Mouse (Mus musculus): ENCODE results near the gene Mmgt1. TPM values are rescaled to one million over a fixed set of nuclear protein-coding genes. Genes with fewer than 3 reads are reported as not detected.
A peak's percentile ranks its signal among the peaks of the same experiment; 100 is the strongest.

Mmgt1 gene
- polyA plus RNA-seq (2015; fragmentation: Nextera tagmentation; extraction: Ambion mirVana) = 23.8 and 25.1 TPM in 2 replicates

- 0 out of 2 replicates have a peak within 1 kb of the TSS, but pooled peaks have one; percentile 51 for H3K27ac ChIP-seq
- H3K4me2 ChIP-seq = peak within 1 kb of the TSS; percentile 60
- H3K36me3 ChIP-seq = no peaks in the 10 kb centered on the region
- WGBS = 23% methylated on average over 44 of the region's 44 CpGs
- peak; percentile 98 for ATAC-seq (ENCODE audit: insufficient number of reproducible peaks, insufficient read depth, low FRiP score, low TSS enrichment, low read depth)
- H3K27me3 ChIP-seq = no peaks in the 10 kb centered on the region
- H3K4me3 ChIP-seq = peak within 1 kb of the TSS; percentile 64
- H3K9me3 ChIP-seq = no peaks in the 10 kb centered on the region
- peak within 1 kb of the TSS; percentile 84 for H3K9ac ChIP-seq
- no peaks in the 10 kb centered on the region for H3K4me1 ChIP-seq
Measured at GRCm38 (mm10) chrX:56597887-56598640, at the start of gene Mmgt1. Gene Mmgt1 (minus strand): TSS chrX:56598069.

GRCm38 (mm10) chrX:56640066-56640465 lies 42.2 kb upstream of the Mmgt1 start:
- WGBS = 15% methylated on average over 1 of the region's 1 CpGs
- H3K36me3 ChIP-seq = 0 out of 2 replicates have a peak, but pooled peaks cover 4% of the 10 kb centered on the region
- H3K4me1 ChIP-seq = no peaks in the 10 kb centered on the region
- no peak overlapping the region for H3K4me2 ChIP-seq
- no peak overlapping the region for H3K9ac ChIP-seq
- no peak for ATAC-seq (ENCODE audit: insufficient number of reproducible peaks, insufficient read depth, low FRiP score, low TSS enrichment, low read depth)
- H3K9me3 ChIP-seq = no peaks in the 10 kb centered on the region
- H3K4me3 ChIP-seq = no peak overlapping the region
- no peak overlapping the region for H3K27ac ChIP-seq
- H3K27me3 ChIP-seq = no peaks in the 10 kb centered on the region

GRCm38 (mm10) chrX:56636185-56636584 lies 38.3 kb upstream of the Mmgt1 start:
- no peak overlapping the region for H3K4me3 ChIP-seq
- no peaks in the 10 kb centered on the region for H3K4me1 ChIP-seq
- no peak overlapping the region for H3K9ac ChIP-seq
- H3K36me3 ChIP-seq = 0 out of 2 replicates have a peak, but pooled peaks cover 4% of the 10 kb centered on the region
- H3K9me3 ChIP-seq = no peaks in the 10 kb centered on the region
- no peak overlapping the region for H3K27ac ChIP-seq
- H3K4me2 ChIP-seq = no peak overlapping the region
- H3K27me3 ChIP-seq = no peaks in the 10 kb centered on the region
- 77% methylated on average over 5 of the region's 5 CpGs for WGBS
- ATAC-seq (ENCODE audit: insufficient number of reproducible peaks, insufficient read depth, low FRiP score, low TSS enrichment, low read depth) = no peak

- Histone ChIP-seq H3K36me3 (no peaks in the 10 kb centered on the region), H3K4me2 (no peak overlapping the region), H3K27me3 (no peaks in the 10 kb centered on the region), H3K27ac (no peak overlapping the region), H3K9me3 (no peaks in the 10 kb centered on the region), H3K4me3 (no peak overlapping the region), H3K4me1 (0 out of 2 replicates have a peak, but pooled peaks cover 9% of the 10 kb centered on the region), H3K9ac (no peak overlapping the region)
- ATAC-seq (ENCODE audit: insufficient number of reproducible peaks, insufficient read depth, low FRiP score, low TSS enrichment, low read depth) = no peak
- 81% methylated on average over 2 of the region's 2 CpGs for WGBS
Measured at GRCm38 (mm10) chrX:56615236-56615635, 17.4 kb upstream of the Mmgt1 start.

- 0 out of 2 replicates have a peak, but pooled peaks cover 9% of the 10 kb centered on the region for H3K4me1 ChIP-seq
- WGBS = 24% methylated on average over 13 of the region's 13 CpGs
- peak overlapping the region; percentile 80 for H3K9ac ChIP-seq
- peak overlapping the region; percentile 56 for H3K4me3 ChIP-seq
- no peaks in the 10 kb centered on the region for H3K9me3 ChIP-seq
- peak overlapping the region; percentile 75 for H3K27ac ChIP-seq
- H3K36me3 ChIP-seq = no peaks in the 10 kb centered on the region
- no peak for ATAC-seq (ENCODE audit: insufficient number of reproducible peaks, insufficient read depth, low FRiP score, low TSS enrichment, low read depth)
- no peaks in the 10 kb centered on the region for H3K27me3 ChIP-seq
- H3K4me2 ChIP-seq = peak overlapping the region; percentile 62
Measured at GRCm38 (mm10) chrX:56610318-56610694, 12.4 kb upstream of the Mmgt1 start.

GRCm38 (mm10) chrX:56609623-56610317 lies 11.9 kb upstream of the Mmgt1 start, which contains the start of gene Slc9a6:
Gene Slc9a6 (plus strand): TSS chrX:56609757.
- Histone ChIP-seq H3K4me3 (peak within 1 kb of the TSS; percentile 56), H3K27me3 (no peaks in the 10 kb centered on the region), H3K36me3 (no peaks in the 10 kb centered on the region), H3K4me1 (0 out of 2 replicates have a peak, but pooled peaks cover 9% of the 10 kb centered on the region), H3K4me2 (peak within 1 kb of the TSS; percentile 62), H3K9me3 (no peaks in the 10 kb centered on the region), H3K9ac (peak within 1 kb of the TSS; percentile 80), H3K27ac (peak within 1 kb of the TSS; percentile 75)
- ATAC-seq (ENCODE audit: insufficient number of reproducible peaks, insufficient read depth, low FRiP score, low TSS enrichment, low read depth) = peak; percentile 92
- WGBS = 25% methylated on average over 50 of the region's 50 CpGs

GRCm38 (mm10) chrX:56609285-56609622 lies 11.4 kb upstream of the Mmgt1 start:
- H3K4me1 ChIP-seq = 0 out of 2 replicates have a peak, but pooled peaks cover 9% of the 10 kb centered on the region
- H3K9ac ChIP-seq = peak overlapping the region; percentile 58; the same call in 1 of the 2 replicates
- no peaks in the 10 kb centered on the region for H3K27me3 ChIP-seq
- H3K4me2 ChIP-seq = peak overlapping the region; percentile 52
- ATAC-seq (ENCODE audit: insufficient number of reproducible peaks, insufficient read depth, low FRiP score, low TSS enrichment, low read depth) = no peak
- H3K36me3 ChIP-seq = no peaks in the 10 kb centered on the region
- peak overlapping the region; percentile 56 for H3K4me3 ChIP-seq
- no peaks in the 10 kb centered on the region for H3K9me3 ChIP-seq
- 26% methylated on average over 7 of the region's 7 CpGs for WGBS
- H3K27ac ChIP-seq = no peak overlapping the region

GRCm38 (mm10) chrX:56607032-56607710 lies 9.3 kb upstream of the Mmgt1 start:
- ATAC-seq (ENCODE audit: insufficient number of reproducible peaks, insufficient read depth, low FRiP score, low TSS enrichment, low read depth) = no peak
- no peaks in the 10 kb centered on the region for H3K27me3 ChIP-seq
- WGBS = 76% methylated on average over 7 of the region's 7 CpGs
- no peak overlapping the region for H3K9ac ChIP-seq
- no peaks in the 10 kb centered on the region for H3K9me3 ChIP-seq
- 0 out of 2 replicates have a peak, but pooled peaks cover 9% of the 10 kb centered on the region for H3K4me1 ChIP-seq
- H3K27ac ChIP-seq = no peak overlapping the region
- no peak overlapping the region for H3K4me3 ChIP-seq
- no peak overlapping the region for H3K4me2 ChIP-seq
- H3K36me3 ChIP-seq = no peaks in the 10 kb centered on the region

- no peak overlapping the region for H3K27ac ChIP-seq
- ATAC-seq (ENCODE audit: insufficient number of reproducible peaks, insufficient read depth, low FRiP score, low TSS enrichment, low read depth) = no peak
- no peak overlapping the region for H3K4me2 ChIP-seq
- no peaks in the 10 kb centered on the region for H3K36me3 ChIP-seq
- no peaks in the 10 kb centered on the region for H3K27me3 ChIP-seq
- no peaks in the 10 kb centered on the region for H3K9me3 ChIP-seq
- H3K4me1 ChIP-seq = 0 out of 2 replicates have a peak, but pooled peaks cover 9% of the 10 kb centered on the region
- WGBS = 55% methylated on average over 2 of the region's 2 CpGs
- H3K4me3 ChIP-seq = no peak overlapping the region
- H3K9ac ChIP-seq = no peak overlapping the region
Measured at GRCm38 (mm10) chrX:56606536-56606935, 8.7 kb upstream of the Mmgt1 start.

GRCm38 (mm10) chrX:56597219-56597886 lies 516 bp downstream of the Mmgt1 start:
- 0 out of 2 replicates have a peak overlapping the region, but pooled peaks have one; percentile 51 for H3K27ac ChIP-seq
- WGBS = 19% methylated on average over 25 of the region's 25 CpGs
- peak; percentile 71 for ATAC-seq (ENCODE audit: insufficient number of reproducible peaks, insufficient read depth, low FRiP score, low TSS enrichment, low read depth)

GRCm38 (mm10) chrX:56578200-56578599 lies 19.7 kb downstream of the Mmgt1 start:
- no peaks in the 10 kb centered on the region for H3K27me3 ChIP-seq
- no peak for ATAC-seq (ENCODE audit: insufficient number of reproducible peaks, insufficient read depth, low FRiP score, low TSS enrichment, low read depth)

More at GRCm38 (mm10) chrX:56597219-56597886, 516 bp downstream of the Mmgt1 start:
- Histone ChIP-seq H3K36me3 (no peaks in the 10 kb centered on the region), H3K4me1 (no peaks in the 10 kb centered on the region), H3K27me3 (no peaks in the 10 kb centered on the region), H3K4me2 (peak overlapping the region; percentile 60), H3K9ac (peak overlapping the region; percentile 84), H3K9me3 (no peaks in the 10 kb centered on the region), H3K4me3 (peak overlapping the region; percentile 64)

More at GRCm38 (mm10) chrX:56578200-56578599, 19.7 kb downstream of the Mmgt1 start:
- Histone ChIP-seq H3K4me1 (no peaks in the 10 kb centered on the region), H3K9me3 (no peaks in the 10 kb centered on the region), H3K36me3 (no peaks in the 10 kb centered on the region), H3K9ac (no peak overlapping the region), H3K4me2 (no peak overlapping the region), H3K4me3 (no peak overlapping the region), H3K27ac (no peak overlapping the region)
- WGBS = 74% methylated on average over 2 of the region's 2 CpGs

Measured in embryonic facial prominence, embryonic 13.5 days (tissue).